8 mouse cellular contexts compared by ENCODE assay signal in the genomic region with DNA sequence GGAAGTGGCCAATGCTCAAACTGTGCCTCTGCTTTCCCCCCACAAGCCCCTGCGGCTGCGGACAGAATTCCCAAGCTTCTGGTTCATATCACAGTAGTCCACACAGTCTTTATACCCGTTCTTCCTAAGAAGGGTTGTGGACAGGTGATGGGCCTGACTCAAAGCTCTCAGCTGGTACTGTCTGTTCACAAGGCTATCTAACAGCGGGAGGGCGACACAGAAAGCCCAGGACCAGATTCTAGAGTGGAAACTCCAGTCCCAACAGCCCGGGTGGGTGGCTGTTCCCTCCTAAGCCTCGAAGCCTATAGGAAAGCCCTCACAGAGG. TPM values are rescaled to one million over a fixed set of nuclear protein-coding genes. Genes with fewer than 3 reads are reported as not detected.
DNase-seq lines count a peak whose midpoint lies in the region; ATAC-seq and TF ChIP-seq lines count a peak whose summit lies in the region.

No protein-coding gene starts in this region.

- no peaks in the 10 kb centered on the region for H3K9me3 ChIP-seq in embryonic facial prominence, embryonic 13.5 days
- no peaks in the 10 kb centered on the region for H3K9me3 ChIP-seq in neural tube, embryonic 12.5 days

- TF ChIP-seq CTCF in left cerebral cortex, adult 2 months (IDR thresholded peaks at IDR 0.05) = no peak

- H3K27me3 ChIP-seq in embryonic facial prominence, embryonic 13.5 days = no peaks in the 10 kb centered on the region
- H3K27me3 ChIP-seq in neural tube, embryonic 12.5 days (replicated peaks) = no peaks in the 10 kb centered on the region

- 19% methylated on average over 7 of the region's 7 CpGs for WGBS in embryonic facial prominence, embryonic 13.5 days
- 23% methylated on average over 7 of the region's 7 CpGs for WGBS in neural tube, embryonic 12.5 days

- H3K9ac ChIP-seq in embryonic facial prominence, embryonic 13.5 days = peak overlapping the region; percentile 66; the same call in 1 of the 2 replicates
- peak overlapping the region; percentile 5; the same call in 1 of the 2 replicates for H3K9ac ChIP-seq in neural tube, embryonic 12.5 days

- peaks cover 52% of the 10 kb centered on the region for H3K4me1 ChIP-seq in embryonic facial prominence, embryonic 13.5 days
- peaks cover 29% of the 10 kb centered on the region for H3K4me1 ChIP-seq in neural tube, embryonic 12.5 days

- no peaks in the 10 kb centered on the region for H3K36me3 ChIP-seq in embryonic facial prominence, embryonic 13.5 days
- H3K36me3 ChIP-seq in neural tube, embryonic 12.5 days = no peaks in the 10 kb centered on the region

- intact Hi-C loops in left cerebral cortex, adult 2 months (cut with DNase I) = no loop called here
- intact Hi-C loops in left cerebral cortex, postnatal 25 days (cut with DNase I) = no loop called here

- DNase-seq in left cerebral cortex, adult 2 months (ENCODE audit: extremely low spot score in 1 of 2, low spot score in 2 of 2) = no peak
- no peak for DNase-seq in left cerebral cortex, postnatal 25 days (ENCODE audit: low spot score in 2 of 2)
- no peak for DNase-seq in layer of hippocampus, adult 18-20 months (ENCODE audit: low spot score in 2 of 2)
- no peak for DNase-seq in urinary bladder, postnatal 10 days (ENCODE audit: low spot score)
- no peak for DNase-seq in gastrocnemius, postnatal 4 days (ENCODE audit: low spot score in 2 of 2)

- H3K4me3 ChIP-seq in left cerebral cortex, adult 2 months = peak overlapping the region; percentile 43
- peak overlapping the region; percentile 44 for H3K4me3 ChIP-seq in embryonic facial prominence, embryonic 13.5 days
- peak overlapping the region; percentile 34; the same call in 1 of the 2 replicates for H3K4me3 ChIP-seq in neural tube, embryonic 12.5 days

- peak overlapping the region; percentile 78 for H3K4me2 ChIP-seq in embryonic facial prominence, embryonic 13.5 days
- H3K4me2 ChIP-seq in neural tube, embryonic 12.5 days (replicated peaks) = peak overlapping the region; percentile 71

- ATAC-seq in embryonic facial prominence, embryonic 13.5 days (ENCODE audit: insufficient number of reproducible peaks, insufficient read depth, low FRiP score, low TSS enrichment, low read depth) = no peak
- peak; percentile 6 for ATAC-seq in inflammation-experienced regulatory T-cells, adult 6 months
- no peak; the same call in 1 of the 2 replicates for ATAC-seq in neural tube, embryonic 12.5 days (ENCODE audit: low FRiP score, low read depth)

- H3K27ac ChIP-seq in left cerebral cortex, adult 2 months = peak overlapping the region; percentile 74
- H3K27ac ChIP-seq in embryonic facial prominence, embryonic 13.5 days = peak overlapping the region; percentile 92
- no peak overlapping the region; the same call in 1 of the 2 replicates for H3K27ac ChIP-seq in neural tube, embryonic 12.5 days

RNA-seq across cellular contexts. Expression of gene Ddit4, which starts 31.2 kb away (rescaled TPM):
- 10 to 100 TPM; 46.9 to 71.1 TPM for total RNA-seq in left cerebral cortex, adult 2 months (2021)
- 10 to 100 TPM; 40.8 to 42.6 TPM for total RNA-seq in left cerebral cortex, postnatal 25 days (2021)
- 86.5 and 93.1 TPM in 2 replicates for polyA plus RNA-seq in embryonic facial prominence, embryonic 13.5 days (2015; fragmentation: Nextera tagmentation; extraction: Ambion mirVana)
- polyA plus RNA-seq in inflammation-experienced regulatory T-cells, adult 6 months (2017; shearing (Covaris generic)) = 10 to 100 TPM; 11.5 to 25.9 (median 14.4) TPM
- 75.7 and 78.9 TPM in 2 replicates for polyA plus RNA-seq in neural tube, embryonic 12.5 days (2016; fragmentation: Nextera tagmentation; extraction: Ambion mirVana)
- 10 to 100 TPM; 69.7 to 89.5 TPM for total RNA-seq in layer of hippocampus, adult 18-20 months (2021)
- 10 to 100 TPM; 18.6 to 18.7 TPM for total RNA-seq in gastrocnemius, postnatal 4 days (2021)

RNA-seq across cellular contexts. Expression of gene Dnajb12, which starts 41.1 kb away (rescaled TPM):
- total RNA-seq in left cerebral cortex, adult 2 months (2021) = 10 to 100 TPM; 50.6 to 52.2 TPM
- total RNA-seq in left cerebral cortex, postnatal 25 days (2021) = 10 to 100 TPM; 49.7 to 52.8 TPM
- 20.5 and 20.7 TPM in 2 replicates for polyA plus RNA-seq in embryonic facial prominence, embryonic 13.5 days (2015; fragmentation: Nextera tagmentation; extraction: Ambion mirVana)
- polyA plus RNA-seq in inflammation-experienced regulatory T-cells, adult 6 months (2017; shearing (Covaris generic)) = 10 to 100 TPM; 15.7 to 18.1 (median 17.4) TPM
- polyA plus RNA-seq in neural tube, embryonic 12.5 days (2016; fragmentation: Nextera tagmentation; extraction: Ambion mirVana) = 20.3 and 23.6 TPM in 2 replicates
- total RNA-seq in layer of hippocampus, adult 18-20 months (2021) = 10 to 100 TPM; 52.7 to 53.2 TPM
- total RNA-seq in gastrocnemius, postnatal 4 days (2021) = 10 to 100 TPM; 45.0 to 51.3 TPM
